In the genomic region with DNA sequence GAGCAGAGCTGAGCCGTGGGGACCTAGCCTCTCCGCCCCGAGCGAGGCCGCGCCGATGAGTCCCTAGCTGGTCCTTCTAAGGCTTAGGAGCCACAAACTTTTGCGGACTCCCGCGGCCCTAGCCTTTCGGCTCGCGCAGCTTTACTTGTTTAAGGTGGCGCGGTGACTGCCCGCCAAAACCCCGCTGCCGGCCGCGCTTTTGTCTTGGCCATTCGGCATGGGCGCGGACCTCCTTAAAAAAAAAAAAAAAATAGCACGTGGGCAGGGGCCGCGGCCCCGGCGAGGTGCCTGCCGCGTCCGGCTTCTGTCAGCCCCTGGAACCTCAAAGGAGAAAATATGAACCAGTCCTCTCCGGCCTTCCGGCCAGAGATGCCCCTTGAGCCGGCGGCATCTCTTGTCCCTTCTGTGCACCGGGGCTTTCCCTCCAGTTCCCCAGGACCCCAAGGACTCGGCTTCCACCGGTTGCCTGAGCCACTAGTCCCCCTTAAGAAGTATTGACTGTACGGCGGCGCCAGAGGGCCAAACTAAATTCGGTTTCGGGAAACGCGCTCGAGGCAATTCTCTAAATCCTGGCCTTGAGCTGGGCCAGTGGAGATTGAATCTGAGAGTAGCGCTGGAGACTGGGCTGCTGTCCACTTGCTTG, we compare ENCODE assay signal across 8 mouse cellular contexts. TPM values are rescaled to one million over a fixed set of nuclear protein-coding genes. Genes with fewer than 3 reads are reported as not detected.
A peak's percentile ranks its signal among the peaks of the same experiment; 100 is the strongest.
DNase-seq lines count a peak whose midpoint lies in the region; ATAC-seq and TF ChIP-seq lines count a peak whose summit lies in the region.

No protein-coding gene starts in this region.

- DNase-seq in 3134 (ENCODE audit: extremely low read depth, insufficient read length, low spot score), result peak; percentile 96
- peak; percentile 96 for DNase-seq in kidney, postnatal 0 days (ENCODE audit: low spot score)
- peak; percentile 87 for DNase-seq in liver, adult 2 months (ENCODE audit: extremely low read depth, low read depth, low spot score)
- peak; percentile 81 to 91 for DNase-seq in spleen, postnatal 4 days (ENCODE audit: low spot score in 2 of 2)

- H3ac ChIP-seq in myocyte (ENCODE audit: control insufficient read depth, insufficient read length), result peak overlapping the region; percentile 82

- H3K4me1 ChIP-seq in bone marrow, adult 2 months (ENCODE audit: control insufficient read depth, insufficient read depth, low read length), result no peaks in the 10 kb centered on the region
- peaks cover 43% of the 10 kb centered on the region for H3K4me1 ChIP-seq in embryonic facial prominence, embryonic 15.5 days
- peaks cover 43% of the 10 kb centered on the region for H3K4me1 ChIP-seq in heart, embryonic 12.5 days (replicated peaks)
- peaks cover 12% of the 10 kb centered on the region; the same call in 1 of the 2 replicates for H3K4me1 ChIP-seq in kidney, postnatal 0 days (replicated peaks; ENCODE audit: insufficient read depth, low read length)
- H3K4me1 ChIP-seq in liver, adult 2 months (ENCODE audit: control insufficient read depth, insufficient read depth, low read length), result peaks cover 6% of the 10 kb centered on the region

- under 1% methylated on average over 47 of the region's 47 CpGs for WGBS in bone marrow, adult 2 months
- under 1% methylated on average over 47 of the region's 47 CpGs for WGBS in embryonic facial prominence, embryonic 15.5 days
- WGBS in heart, embryonic 12.5 days, result 0% methylated on average over 47 of the region's 47 CpGs
- under 1% methylated on average over 47 of the region's 47 CpGs for WGBS in kidney, postnatal 0 days
- WGBS in liver, adult 2 months, result under 1% methylated on average over 47 of the region's 47 CpGs

- TF ChIP-seq CTCF in bone marrow, adult 2 months (IDR thresholded peaks at IDR 0.05; ENCODE audit: control insufficient read depth, insufficient read depth, low read length), result no peak
- TF ChIP-seq CTCF in kidney, postnatal 0 days (IDR thresholded peaks at IDR 0.05; ENCODE audit: low read depth), result no peak
- TF ChIP-seq CTCF in liver, adult 2 months (IDR thresholded peaks at IDR 0.05; ENCODE audit: low read depth, low read length), result no peak

- no peaks in the 10 kb centered on the region for H3K9me3 ChIP-seq in embryonic facial prominence, embryonic 15.5 days (replicated peaks)
- H3K9me3 ChIP-seq in heart, embryonic 12.5 days (replicated peaks), result no peaks in the 10 kb centered on the region
- H3K9me3 ChIP-seq in kidney, postnatal 0 days (replicated peaks; ENCODE audit: low read length), result no peaks in the 10 kb centered on the region

- peaks cover 56% of the 10 kb centered on the region for H3K27me3 ChIP-seq in embryonic facial prominence, embryonic 15.5 days
- H3K27me3 ChIP-seq in heart, embryonic 12.5 days (replicated peaks), result peaks cover 63% of the 10 kb centered on the region
- peaks cover 41% of the 10 kb centered on the region for H3K27me3 ChIP-seq in kidney, postnatal 0 days (ENCODE audit: insufficient read depth, low read length)
- peaks cover 17% of the 10 kb centered on the region for H3K27me3 ChIP-seq in liver, adult 2 months (ENCODE audit: control insufficient read depth, insufficient read depth, low read length)
- no peaks in the 10 kb centered on the region for H3K27me3 ChIP-seq in myocyte (ENCODE audit: control insufficient read depth, insufficient read depth, insufficient read length)

- peak; percentile 8; the same call in 1 of the 2 replicates for ATAC-seq in embryonic facial prominence, embryonic 15.5 days (ENCODE audit: insufficient number of reproducible peaks, low FRiP score, low TSS enrichment, low read depth)
- ATAC-seq in heart, embryonic 12.5 days (ENCODE audit: insufficient number of reproducible peaks, low FRiP score), result peak; percentile 62
- peak; percentile 65 for ATAC-seq in kidney, postnatal 0 days (replicated peaks; ENCODE audit: low FRiP score, low read depth)

- peak overlapping the region; percentile 94 for H3K4me2 ChIP-seq in embryonic facial prominence, embryonic 15.5 days (replicated peaks)
- peak overlapping the region; percentile 87 for H3K4me2 ChIP-seq in heart, embryonic 12.5 days
- H3K4me2 ChIP-seq in kidney, postnatal 0 days (ENCODE audit: low read length), result peak overlapping the region; percentile 95
- peak overlapping the region; percentile 92 for H3K4me2 ChIP-seq in myocyte (ENCODE audit: low read depth)

- peak overlapping the region; percentile 61 for H3K27ac ChIP-seq in bone marrow, adult 2 months (ENCODE audit: control insufficient read depth, insufficient read depth, low read depth, low read length, poor library complexity)
- peak overlapping the region; percentile 93 for H3K27ac ChIP-seq in embryonic facial prominence, embryonic 15.5 days (replicated peaks)
- H3K27ac ChIP-seq in heart, embryonic 12.5 days (ENCODE audit: poor library complexity, severe bottlenecking), result no peak overlapping the region
- H3K27ac ChIP-seq in kidney, postnatal 0 days, result peak overlapping the region; percentile 85
- H3K27ac ChIP-seq in liver, adult 2 months (replicated peaks; ENCODE audit: insufficient read depth, low read depth, low read length), result 0 out of 2 replicates have a peak overlapping the region, but pooled peaks have one; percentile 6

- no peak for TF ChIP-seq POLR2A in bone marrow, adult 2 months (IDR thresholded peaks at IDR 0.05; ENCODE audit: borderline replicate concordance, control insufficient read depth, low read depth, low read length)
- no peak for TF ChIP-seq POLR2A in liver, adult 2 months (IDR thresholded peaks at IDR 0.05; ENCODE audit: extremely low read depth, insufficient read depth, low read length)
- peak; percentile 54 for TF ChIP-seq POLR2A in myocyte (IDR thresholded peaks at IDR 0.05; ENCODE audit: insufficient read length, low read depth)

- H3K79me2 ChIP-seq in liver, adult 2 months (ENCODE audit: control insufficient read depth, insufficient read depth, low read length), result no peaks in the 10 kb centered on the region
- H3K79me2 ChIP-seq in myocyte (ENCODE audit: control insufficient read depth, insufficient read depth), result peaks cover 18% of the 10 kb centered on the region

- peak overlapping the region; percentile 76 for H3K4me3 ChIP-seq in bone marrow, adult 2 months (replicated peaks; ENCODE audit: control insufficient read depth, low read depth, low read length)
- H3K4me3 ChIP-seq in embryonic facial prominence, embryonic 15.5 days (replicated peaks), result peak overlapping the region; percentile 70
- peak overlapping the region; percentile 66 for H3K4me3 ChIP-seq in heart, embryonic 12.5 days
- peak overlapping the region; percentile 62 for H3K4me3 ChIP-seq in kidney, postnatal 0 days (replicated peaks; ENCODE audit: low read depth, low read length)
- H3K4me3 ChIP-seq in liver, adult 2 months (ENCODE audit: insufficient read depth, low read depth, low read length), result peak overlapping the region; percentile 82
- peak overlapping the region; percentile 75 for H3K4me3 ChIP-seq in myocyte

- H3K36me3 ChIP-seq in embryonic facial prominence, embryonic 15.5 days, result no peaks in the 10 kb centered on the region
- H3K36me3 ChIP-seq in heart, embryonic 12.5 days, result no peaks in the 10 kb centered on the region
- no peaks in the 10 kb centered on the region for H3K36me3 ChIP-seq in kidney, postnatal 0 days (ENCODE audit: insufficient read depth, low read length)
- no peaks in the 10 kb centered on the region for H3K36me3 ChIP-seq in liver, adult 2 months (ENCODE audit: control insufficient read depth, insufficient read depth, low read length)
- H3K36me3 ChIP-seq in myocyte (ENCODE audit: control insufficient read depth, insufficient read depth), result no peaks in the 10 kb centered on the region

- H3K9ac ChIP-seq in embryonic facial prominence, embryonic 15.5 days, result peak overlapping the region; percentile 87
- H3K9ac ChIP-seq in heart, embryonic 12.5 days, result peak overlapping the region; percentile 70
- H3K9ac ChIP-seq in kidney, postnatal 0 days (ENCODE audit: low read depth, low read length), result peak overlapping the region; percentile 55
- peak overlapping the region; percentile 80 for H3K9ac ChIP-seq in liver, adult 2 months (ENCODE audit: low read depth, low read length)

TF ChIP-seq in myocyte, 11 proteins besides CTCF, POLR2A, EP300 and RAD21:
- TF ChIP-seq E2F4 (IDR thresholded peaks at IDR 0.05; ENCODE audit: insufficient read depth) (no peak), MYOD1 (IDR thresholded peaks at IDR 0.05; ENCODE audit: control insufficient read depth in 1 of 3, insufficient read length in 2 of 3, low read depth in 2 of 3) (no peak), MYOG (IDR thresholded peaks at IDR 0.05; ENCODE audit: control insufficient read depth in 1 of 3, insufficient read depth in 1 of 3, insufficient read length in 2 of 3, low read depth in 2 of 3) (no peak), CEBPB (IDR thresholded peaks at IDR 0.05; ENCODE audit: insufficient read depth, poor library complexity, severe bottlenecking) (no peak), REST (IDR thresholded peaks at IDR 0.05; ENCODE audit: insufficient read depth, insufficient read length) (peak; percentile 37), TCF3 (IDR thresholded peaks at IDR 0.05; ENCODE audit: insufficient read length, low read depth) (no peak), USF1 (IDR thresholded peaks at IDR 0.05; ENCODE audit: low read depth) (peak; percentile 76), SRF (IDR thresholded peaks at IDR 0.05; ENCODE audit: control insufficient read depth, insufficient read length, low read depth) (no peak), MAX (IDR thresholded peaks at IDR 0.05; ENCODE audit: low read depth) (no peak), TCF12 (IDR thresholded peaks at IDR 0.05; ENCODE audit: insufficient read depth, poor library complexity, severe bottlenecking) (no peak), POLR2AphosphoS2 (IDR thresholded peaks at IDR 0.05; ENCODE audit: insufficient read length, low read depth) (peak; percentile 49)
TF ChIP-seq in myocyte: peak in this region for 3.

RNA-seq across cellular contexts. Expression of gene Satb2, which starts 5.4 kb away (rescaled TPM):
- 1.00 and 1.9 TPM in 2 replicates for polyA plus RNA-seq in bone marrow, adult 2 months (2011; ENCODE audit: insufficient read depth, insufficient read length, low replicate concordance, missing spikeins)
- 12.0 and 14.4 TPM in 2 replicates for polyA plus RNA-seq in embryonic facial prominence, embryonic 15.5 days (2015; fragmentation: Nextera tagmentation; extraction: Ambion mirVana)
- polyA plus RNA-seq in heart, embryonic 12.5 days (2016; fragmentation: Nextera tagmentation; extraction: Ambion mirVana), result 0.10 and 0.22 TPM in 2 replicates
- polyA plus RNA-seq in kidney, postnatal 0 days (2015; fragmentation: Nextera tagmentation; extraction: Ambion mirVana), result 2.2 and 2.8 TPM in 2 replicates
- 0.09 and 0.13 TPM in 2 replicates for total RNA-seq in liver, adult 2 months (2014; rRNA removed)
- polyA plus RNA-seq in liver, adult 2 months (2012; rRNA removed), result 0.16 and 0.17 TPM in 2 replicates
- 1.8 TPM for polyA plus RNA-seq in myocyte (2012; fragmentation: generic; extraction: Trizol)

Comparison
In these comparisons a context has a peak if more than half of its experiments do, and no peak if none do; other contexts are left out.
1. ATAC-seq: peak in every context shown above with its lines; median percentile 65 in kidney, postnatal 0 days; 62 in heart, embryonic 12.5 days; 8 in embryonic facial prominence, embryonic 15.5 days.